Mouse (Mus musculus) heart, adult 2 months (tissue): ENCODE results near the gene Cdk14.

Source experiments
- CTCF ChIP-seq: fragments of 200-600 bp; IDR thresholded peaks from 2 replicates; pipeline ENCODE4 v1.8.1; 2022; ENCODE audit warnings: antibody characterized with exemption, mild to moderate bottlenecking, moderate library complexity
- EP300 ChIP-seq: fragments of 200-500 bp; IDR thresholded peaks from 2 replicates; pipeline ENCODE4 v1.6.1; 2011; ENCODE audit warnings: low read depth, low read length, control low read depth; ENCODE audit not compliant: insufficient read depth
- POLR2A ChIP-seq: fragments of 200-500 bp; IDR thresholded peaks from 2 replicates; pipeline ENCODE4 v1.6.1; 2011; ENCODE audit warnings: mild to moderate bottlenecking, low read depth, low read length, control low read depth; ENCODE audit not compliant: insufficient read depth

DNA sequence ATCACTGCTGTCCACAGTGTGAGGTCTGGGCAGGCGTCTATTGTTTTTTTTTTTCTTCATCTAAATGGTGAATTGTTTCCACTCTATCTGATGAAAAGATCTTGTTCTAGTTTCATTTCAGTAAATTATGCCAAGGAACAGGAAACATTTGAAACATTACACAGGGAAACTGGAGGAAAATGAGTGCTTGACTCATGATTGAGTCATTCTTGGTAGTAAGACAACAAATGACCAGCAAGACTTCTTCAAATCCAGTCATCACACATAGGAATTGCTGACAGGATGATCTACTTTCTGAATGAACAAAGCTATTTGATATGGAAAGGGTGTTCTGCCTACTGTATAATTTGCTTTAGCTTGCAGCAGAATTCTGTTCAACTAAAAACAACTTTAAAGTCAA, 859 bp downstream of the Cdk14 start:
- no peak for TF ChIP-seq CTCF
- TF ChIP-seq POLR2A, result no peak
- no peak for TF ChIP-seq EP300
